Mouse (Mus musculus): ENCODE measurements at regions not wholly inside any gene's neighbourhood (a gene's known extent, or its start where the extent isn't known, plus 50 kb on each side); places are given as distances from the start of the nearest gene placed in this dataset.
A peak's percentile ranks its signal among the peaks of the same experiment; 100 is the strongest.

DNA sequence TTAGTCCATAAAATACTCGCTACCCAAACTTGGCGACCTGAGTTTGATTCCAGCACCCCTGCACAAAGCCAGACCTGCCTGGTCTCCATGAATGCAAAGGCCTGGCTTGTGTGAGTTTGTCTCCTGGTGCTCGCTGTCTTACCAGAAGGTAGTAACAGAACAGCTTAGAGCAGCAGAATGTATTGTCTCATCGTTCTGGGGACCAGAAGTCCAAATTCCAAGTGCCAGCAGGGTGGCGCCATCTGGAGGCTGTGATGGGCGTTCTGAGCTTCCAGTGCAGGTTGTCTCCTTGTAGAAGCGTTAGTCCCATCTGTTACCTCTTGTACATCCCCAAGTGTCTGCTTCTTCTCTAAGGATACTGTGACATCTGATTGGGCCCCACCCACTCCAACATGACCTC, 57.5 kb upstream of the Sec14l1 start:
- H3K4me1 ChIP-seq (replicated peaks): peaks cover 31% of the 10 kb centered on the region
- WGBS (ENCODE audit: insufficient replicate concordance): 26% methylated on average over 7 of the region's 7 CpGs
- H3K9ac ChIP-seq: no peak overlapping the region
- no peaks in the 10 kb centered on the region for H3K27me3 ChIP-seq
- H3K9me3 ChIP-seq (replicated peaks): no peaks in the 10 kb centered on the region
- H3K36me3 ChIP-seq (replicated peaks): no peaks in the 10 kb centered on the region
- H3K27ac ChIP-seq (replicated peaks): no peak overlapping the region
- no peak overlapping the region for H3K4me3 ChIP-seq (replicated peaks)
- no peak for ATAC-seq (ENCODE audit: insufficient read depth)
- H3K4me2 ChIP-seq: no peak overlapping the region

GRCm38 (mm10) chr11:117059120-117059519, 55.8 kb upstream of the Sec14l1 start:
- Histone ChIP-seq H3K9me3 (replicated peaks) (no peaks in the 10 kb centered on the region), H3K27me3 (0 out of 2 replicates have a peak, but pooled peaks cover 4% of the 10 kb centered on the region), H3K4me2 (0 out of 2 replicates have a peak overlapping the region, but pooled peaks have one; percentile 57), H3K4me3 (replicated peaks) (no peak overlapping the region), H3K4me1 (replicated peaks) (peaks cover 31% of the 10 kb centered on the region), H3K36me3 (replicated peaks) (no peaks in the 10 kb centered on the region), H3K9ac (no peak overlapping the region), H3K27ac (replicated peaks) (no peak overlapping the region)
- 37% methylated on average over 8 of the region's 8 CpGs for WGBS (ENCODE audit: insufficient replicate concordance)
- ATAC-seq (ENCODE audit: insufficient read depth): peak; percentile 38; the same call in 1 of the 2 replicates

- Histone ChIP-seq H3K4me1 (replicated peaks) (peaks cover 31% of the 10 kb centered on the region), H3K4me3 (replicated peaks) (peak overlapping the region; percentile 32), H3K27me3 (0 out of 2 replicates have a peak, but pooled peaks cover 6% of the 10 kb centered on the region), H3K27ac (replicated peaks) (peak overlapping the region; percentile 64), H3K9ac (no peak overlapping the region; the same call in 1 of the 2 replicates), H3K9me3 (replicated peaks) (no peaks in the 10 kb centered on the region), H3K4me2 (peak overlapping the region; percentile 57), H3K36me3 (replicated peaks) (no peaks in the 10 kb centered on the region)
- peak; percentile 60; the same call in 1 of the 2 replicates for ATAC-seq (ENCODE audit: insufficient read depth)
- 19% methylated on average over 19 of the region's 19 CpGs for WGBS (ENCODE audit: insufficient replicate concordance)
Measured at GRCm38 (mm10) chr11:117059981-117060705, 54.8 kb upstream of the Sec14l1 start.

DNA sequence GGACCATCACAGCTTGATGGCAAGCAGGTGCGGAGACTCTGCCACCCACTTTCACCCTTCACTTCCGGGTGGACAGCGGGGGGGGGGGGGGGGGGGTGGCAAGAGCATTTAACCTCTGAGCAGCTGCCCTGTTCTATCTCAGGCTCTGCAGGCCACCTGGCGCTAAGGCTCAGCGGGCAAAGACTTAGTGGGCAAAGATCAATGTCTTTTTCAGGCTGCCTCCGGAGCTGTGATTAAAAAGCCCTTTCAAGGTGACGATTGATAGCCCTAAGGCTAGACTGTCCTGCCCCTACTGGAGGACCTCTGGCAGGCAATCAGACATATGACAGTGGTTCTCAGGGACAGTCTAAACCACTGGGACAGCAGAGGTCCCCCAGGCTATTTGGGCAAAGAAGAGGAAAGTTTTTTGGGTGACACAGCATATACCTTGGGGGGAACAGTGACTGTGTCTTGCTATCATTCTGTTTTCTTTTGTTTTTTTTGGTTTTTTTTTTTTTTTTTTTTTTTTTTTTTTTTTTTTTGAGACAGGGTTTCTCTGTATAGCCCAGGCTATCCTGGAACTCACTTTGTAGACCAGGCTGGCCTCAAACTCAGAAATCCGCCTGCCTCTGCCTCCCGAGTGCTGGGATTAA, 54.1 kb upstream of the Sec14l1 start:
- no peak overlapping the region for H3K9ac ChIP-seq
- H3K9me3 ChIP-seq (replicated peaks): no peaks in the 10 kb centered on the region
- H3K27me3 ChIP-seq: 0 out of 2 replicates have a peak, but pooled peaks cover 6% of the 10 kb centered on the region
- peaks cover 31% of the 10 kb centered on the region for H3K4me1 ChIP-seq (replicated peaks)
- peak overlapping the region; percentile 64 for H3K27ac ChIP-seq (replicated peaks)
- peak overlapping the region; percentile 32 for H3K4me3 ChIP-seq (replicated peaks)
- H3K36me3 ChIP-seq (replicated peaks): no peaks in the 10 kb centered on the region
- peak; percentile 66 for ATAC-seq (ENCODE audit: insufficient read depth)
- peak overlapping the region; percentile 57 for H3K4me2 ChIP-seq
- 18% methylated on average over 9 of the region's 9 CpGs for WGBS (ENCODE audit: insufficient replicate concordance)

DNA sequence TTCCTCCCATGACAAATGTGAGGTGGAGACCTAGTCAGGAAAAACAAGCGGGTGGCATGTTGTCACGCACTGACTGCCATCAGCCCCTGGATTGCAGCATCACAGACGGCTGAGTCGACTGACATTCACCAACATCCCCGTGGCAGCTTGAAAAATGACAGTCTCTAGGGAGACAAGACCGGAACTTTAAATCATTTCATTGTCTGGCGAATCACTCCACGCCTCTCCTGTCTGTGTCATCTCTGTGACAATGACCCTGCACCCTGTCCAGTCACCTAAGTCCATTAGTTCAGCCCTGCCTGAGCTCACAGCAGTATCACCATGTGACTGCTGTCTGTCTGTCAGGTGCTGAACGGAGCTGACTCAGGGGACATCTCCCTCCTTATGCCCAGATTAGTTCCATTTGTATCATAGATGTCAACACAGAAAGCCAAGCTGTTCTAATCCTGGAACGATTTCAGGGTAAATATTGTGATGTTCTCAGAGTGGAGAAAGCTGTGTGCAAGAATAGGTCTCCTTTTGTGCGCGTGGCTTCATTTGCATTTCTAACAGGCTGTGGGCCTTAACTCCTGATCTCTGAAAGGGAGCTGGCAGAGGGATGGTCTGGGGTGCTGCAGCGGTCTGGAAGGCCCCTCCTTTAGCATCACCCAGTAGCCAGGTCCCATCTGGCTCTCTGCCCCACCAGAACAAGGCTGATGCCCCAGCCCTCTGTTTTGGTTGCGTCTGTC, 52.0 kb upstream of the Sec14l1 start:
- Histone ChIP-seq H3K27me3 (0 out of 2 replicates have a peak, but pooled peaks cover 6% of the 10 kb centered on the region), H3K4me1 (replicated peaks) (peaks cover 29% of the 10 kb centered on the region), H3K9me3 (replicated peaks) (no peaks in the 10 kb centered on the region), H3K27ac (replicated peaks) (no peak overlapping the region), H3K36me3 (replicated peaks) (no peaks in the 10 kb centered on the region), H3K9ac (no peak overlapping the region), H3K4me2 (no peak overlapping the region), H3K4me3 (replicated peaks) (no peak overlapping the region)
- 63% methylated on average over 14 of the region's 14 CpGs for WGBS (ENCODE audit: insufficient replicate concordance)
- no peak for ATAC-seq (ENCODE audit: insufficient read depth)

Data from liver, embryonic 15.5 days (tissue).